Mouse (Mus musculus): ENCODE results near the gene Lrmda.

The Lrmda gene

GRCm38 (mm10) chr14:22093124-22093523 is 73.6 kb downstream of the Lrmda start:
- DNase-seq (ENCODE audit: low read depth): no peak

GRCm38 (mm10) chr14:22101961-22102805 is 82.7 kb downstream of the Lrmda start:
- DNase-seq (ENCODE audit: low read depth): no peak

- no peak for DNase-seq (ENCODE audit: low read depth)
Observed at GRCm38 (mm10) chr14:22105855-22106254, 86.3 kb downstream of the Lrmda start.

GRCm38 (mm10) chr14:22106777-22107176 is 87.3 kb downstream of the Lrmda start:
- no peak for DNase-seq (ENCODE audit: low read depth)

- DNase-seq (ENCODE audit: low read depth): no peak
Observed at GRCm38 (mm10) chr14:22109423-22109822, 89.9 kb downstream of the Lrmda start.

GRCm38 (mm10) chr14:22113463-22114361 is 94.2 kb downstream of the Lrmda start:
- DNase-seq (ENCODE audit: low read depth): no peak

GRCm38 (mm10) chr14:22114651-22115351 is 95.3 kb downstream of the Lrmda start:
- DNase-seq (ENCODE audit: low read depth): no peak

- DNase-seq (ENCODE audit: low read depth): no peak
Observed at GRCm38 (mm10) chr14:22118096-22118495, 98.6 kb downstream of the Lrmda start.

GRCm38 (mm10) chr14:22118512-22118911 is 99.0 kb downstream of the Lrmda start:
- no peak for DNase-seq (ENCODE audit: low read depth)

- peak; percentile 94 for DNase-seq (ENCODE audit: low read depth)
Observed at GRCm38 (mm10) chr14:22126276-22126675, 106.8 kb downstream of the Lrmda start.

GRCm38 (mm10) chr14:22126859-22127258 is 107.3 kb downstream of the Lrmda start:
- DNase-seq (ENCODE audit: low read depth): no peak

GRCm38 (mm10) chr14:22130950-22131585 is 111.6 kb downstream of the Lrmda start:
- no peak for DNase-seq (ENCODE audit: low read depth)

GRCm38 (mm10) chr14:22139281-22139680 is 119.8 kb downstream of the Lrmda start:
- peak; percentile 42 for DNase-seq (ENCODE audit: low read depth)

- no peak for DNase-seq (ENCODE audit: low read depth)
Observed at GRCm38 (mm10) chr14:22144014-22144413, 124.5 kb downstream of the Lrmda start.

- DNase-seq (ENCODE audit: low read depth): peak; percentile 49
Observed at GRCm38 (mm10) chr14:22145863-22146262, 126.4 kb downstream of the Lrmda start.

- no peak for DNase-seq (ENCODE audit: low read depth)
Observed at GRCm38 (mm10) chr14:22146508-22147044, 127.1 kb downstream of the Lrmda start.

GRCm38 (mm10) chr14:22147341-22148024 is 128.0 kb downstream of the Lrmda start:
- no peak for DNase-seq (ENCODE audit: low read depth)

- no peak for DNase-seq (ENCODE audit: low read depth)
Observed at GRCm38 (mm10) chr14:22152701-22153100, 133.2 kb downstream of the Lrmda start.

GRCm38 (mm10) chr14:22154096-22154495 is 134.6 kb downstream of the Lrmda start:
- no peak for DNase-seq (ENCODE audit: low read depth)

- no peak for DNase-seq (ENCODE audit: low read depth)
Observed at GRCm38 (mm10) chr14:22155034-22155433, 135.5 kb downstream of the Lrmda start.

- DNase-seq (ENCODE audit: low read depth): no peak
Observed at GRCm38 (mm10) chr14:22155512-22156026, 136.1 kb downstream of the Lrmda start.
